Mouse (Mus musculus) midbrain, embryonic 15.5 days (tissue): ENCODE results near the gene Pkn1. TPM values are rescaled to one million over a fixed set of nuclear protein-coding genes. Genes with fewer than 3 reads are reported as not detected.

Source experiments
- ATAC-seq: fragments of 200-750 bp; cut with Nextera tagmentation; replicated peaks from 2 replicates; pipeline ENCODE4 v1.8.0; 2017; ENCODE audit warnings: moderate TSS enrichment
- H3K27ac ChIP-seq: fragments of 300-500 bp; sonication (generic); 2 replicates; pipeline ENCODE4 v1.5.1; 2015; ENCODE audit warnings: mild to moderate bottlenecking, inconsistent platforms
- H3K27me3 ChIP-seq: fragments of 300-500 bp; sonication (generic); replicated peaks from 2 replicates; pipeline ENCODE4 v1.6.1; 2015; ENCODE audit warnings: inconsistent platforms
- H3K36me3 ChIP-seq: fragments of 300-500 bp; sonication (generic); replicated peaks from 2 replicates; pipeline ENCODE4 v1.6.1; 2015; ENCODE audit warnings: inconsistent platforms
- H3K4me1 ChIP-seq: fragments of 300-500 bp; sonication (generic); 2 replicates; pipeline ENCODE4 v1.6.1; 2015; ENCODE audit warnings: inconsistent platforms
- H3K4me2 ChIP-seq: fragments of 300-500 bp; sonication (generic); 2 replicates; pipeline ENCODE4 v1.6.1; 2015; ENCODE audit warnings: inconsistent platforms, mild to moderate bottlenecking, moderate library complexity
- H3K4me3 ChIP-seq: fragments of 300-500 bp; sonication (generic); 2 replicates; pipeline ENCODE4 v1.5.1; 2015; ENCODE audit warnings: mild to moderate bottlenecking, inconsistent platforms
- H3K9ac ChIP-seq: fragments of 300-500 bp; sonication (generic); 2 replicates; pipeline ENCODE4 v1.6.1; 2015; ENCODE audit warnings: mild to moderate bottlenecking, inconsistent platforms
- H3K9me3 ChIP-seq: fragments of 300-500 bp; sonication (generic); 2 replicates; pipeline ENCODE4 v1.6.1; 2016; ENCODE audit warnings: inconsistent platforms
- WGBS: fragments of 180-500 bp; shearing (Covaris S2); methylation state at CpG from one replicate; pipeline ENCODE4 v1.1.7; 2015; ENCODE audit warnings: mixed read lengths; 5-methylcytosine and 5-hydroxymethylcytosine counted together
- polyA plus RNA-seq: library from polyadenylated mRNA; unstranded; fragments of >200 nt; fragmentation: Nextera tagmentation; extraction: Ambion mirVana; gene quantifications from 2 replicates; pipeline ENCODE4 v1.2.1, GENCODE M21; 2015

Pkn1 gene
- 31.7 and 31.9 TPM in 2 replicates for polyA plus RNA-seq

DNA sequence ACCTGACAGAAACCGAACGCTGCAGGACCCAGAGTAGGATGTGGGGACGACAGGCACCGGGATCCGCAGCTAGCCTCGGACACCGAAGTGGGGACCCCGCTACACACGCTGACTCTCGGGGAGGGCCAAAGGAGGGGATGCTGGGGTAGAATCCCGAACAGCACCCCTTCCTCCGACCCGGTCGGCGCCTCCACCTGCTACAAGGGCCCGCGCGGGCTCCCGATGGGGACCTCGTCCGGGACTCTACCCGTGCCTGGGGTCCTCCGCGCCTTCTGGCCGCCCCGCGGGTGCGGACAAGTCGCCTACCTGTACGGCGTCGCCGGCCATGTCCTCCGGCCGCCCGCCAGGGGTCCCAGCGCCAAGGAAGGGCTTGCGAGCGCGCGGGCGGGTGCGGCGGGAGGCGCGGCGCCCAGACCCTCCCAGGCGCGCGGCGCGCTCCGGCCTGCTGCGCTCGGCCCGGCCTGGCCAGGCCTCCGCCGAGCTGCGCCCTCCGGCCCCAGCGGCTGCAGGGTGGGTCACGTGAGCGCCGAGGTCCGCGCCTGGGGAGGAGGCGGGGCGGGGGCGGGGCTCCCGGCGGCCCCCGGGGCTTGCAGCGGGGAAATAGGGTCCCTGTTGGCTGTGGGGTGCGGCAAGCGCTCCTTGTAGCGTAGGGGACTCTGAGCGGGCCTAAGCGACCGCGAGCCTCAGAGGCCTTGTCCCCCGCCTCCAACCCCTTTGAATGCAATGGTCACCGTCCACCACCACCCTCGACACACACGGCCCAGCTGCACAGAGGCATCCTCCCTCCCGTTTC is at the start of gene Pkn1:
TSS of gene Pkn1 (minus strand) at position 519 of the 793 bp plus-strand sequence.
- no peaks in the 10 kb centered on the region for H3K27me3 ChIP-seq
- peak; percentile 89 for ATAC-seq
- H3K9me3 ChIP-seq: no peaks in the 10 kb centered on the region
- H3K9ac ChIP-seq: peak within 1 kb of the TSS; percentile 86
- peaks cover 33% of the 10 kb centered on the region for H3K4me1 ChIP-seq
- peak within 1 kb of the TSS; percentile 88 for H3K4me2 ChIP-seq
- under 1% methylated on average over 78 of the region's 85 CpGs for WGBS
- H3K4me3 ChIP-seq: peak within 1 kb of the TSS; percentile 92
- no peaks in the 10 kb centered on the region for H3K36me3 ChIP-seq
- peak within 1 kb of the TSS; percentile 80 for H3K27ac ChIP-seq

DNA sequence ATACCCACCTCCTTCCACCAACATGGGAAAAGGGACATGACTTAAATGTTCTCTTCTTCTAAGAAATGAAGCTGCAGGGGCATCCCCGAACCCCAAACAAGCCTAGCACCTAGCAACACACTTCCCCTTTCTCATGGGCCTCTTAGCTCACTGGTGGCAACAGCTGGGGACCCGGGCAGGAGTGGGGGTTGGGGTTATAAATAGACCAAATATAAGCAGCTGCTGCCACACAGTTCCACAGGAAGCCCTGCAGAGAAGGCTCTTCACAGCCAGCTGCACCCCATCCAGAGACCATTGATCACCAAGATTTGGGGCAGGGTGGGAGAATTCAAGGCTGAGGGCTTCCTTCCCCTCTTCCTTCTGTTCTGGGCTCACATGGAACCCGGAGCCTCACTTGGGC is 49.7 kb upstream of the Pkn1 start:
- peaks cover 3% of the 10 kb centered on the region for H3K27me3 ChIP-seq
- H3K4me2 ChIP-seq: no peak overlapping the region
- 0 out of 2 replicates have a peak, but pooled peaks have one; percentile 44 for ATAC-seq
- no peak overlapping the region for H3K9ac ChIP-seq
- H3K4me1 ChIP-seq: peaks cover 11% of the 10 kb centered on the region; the same call in 1 of the 2 replicates
- WGBS: 53% methylated on average over 3 of the region's 3 CpGs
- H3K27ac ChIP-seq: no peak overlapping the region
- no peaks in the 10 kb centered on the region for H3K36me3 ChIP-seq
- no peak overlapping the region for H3K4me3 ChIP-seq
- no peaks in the 10 kb centered on the region for H3K9me3 ChIP-seq

DNA sequence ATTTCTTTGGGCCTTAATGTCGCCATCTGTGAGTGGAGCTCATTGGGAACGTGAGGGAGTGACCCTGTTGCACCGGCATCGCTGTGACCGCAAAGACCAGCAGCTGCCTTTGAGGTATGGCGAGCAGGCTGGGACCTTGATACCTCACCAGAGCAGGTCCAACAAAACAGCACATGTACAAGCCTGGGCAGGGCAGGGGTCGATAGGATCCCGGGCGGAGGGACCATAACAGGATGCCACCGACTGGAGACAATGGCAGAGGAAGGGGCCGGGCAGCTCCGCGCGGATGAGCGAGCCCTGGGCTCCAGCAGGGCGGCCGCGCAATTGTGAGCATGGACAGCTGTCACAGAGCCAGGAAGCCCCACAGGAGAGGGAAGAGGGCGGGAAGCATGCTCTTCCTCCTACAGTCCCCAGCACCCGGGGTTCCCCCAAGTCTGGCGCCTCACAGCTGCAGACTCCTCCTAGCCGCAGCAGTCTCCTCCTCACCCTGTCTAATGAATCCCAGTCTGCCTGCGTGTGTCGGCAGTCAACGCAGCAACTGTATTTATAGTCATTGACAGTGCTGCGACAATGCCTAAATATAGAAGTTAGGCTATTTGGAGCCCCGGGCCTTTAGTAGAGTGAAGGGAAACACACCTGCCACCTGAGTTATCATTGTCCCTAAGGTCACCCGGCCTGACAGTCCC is 48.8 kb upstream of the Pkn1 start:
- Histone ChIP-seq H3K36me3 (no peaks in the 10 kb centered on the region), H3K27ac (0 out of 2 replicates have a peak overlapping the region, but pooled peaks have one; percentile 29), H3K4me2 (peak overlapping the region; percentile 74), H3K27me3 (peaks cover 6% of the 10 kb centered on the region), H3K9ac (peak overlapping the region; percentile 43), H3K4me3 (peak overlapping the region; percentile 38), H3K4me1 (peaks cover 11% of the 10 kb centered on the region; the same call in 1 of the 2 replicates), H3K9me3 (no peaks in the 10 kb centered on the region)
- WGBS: 2% methylated on average over 28 of the region's 28 CpGs
- peak; percentile 74 for ATAC-seq

DNA sequence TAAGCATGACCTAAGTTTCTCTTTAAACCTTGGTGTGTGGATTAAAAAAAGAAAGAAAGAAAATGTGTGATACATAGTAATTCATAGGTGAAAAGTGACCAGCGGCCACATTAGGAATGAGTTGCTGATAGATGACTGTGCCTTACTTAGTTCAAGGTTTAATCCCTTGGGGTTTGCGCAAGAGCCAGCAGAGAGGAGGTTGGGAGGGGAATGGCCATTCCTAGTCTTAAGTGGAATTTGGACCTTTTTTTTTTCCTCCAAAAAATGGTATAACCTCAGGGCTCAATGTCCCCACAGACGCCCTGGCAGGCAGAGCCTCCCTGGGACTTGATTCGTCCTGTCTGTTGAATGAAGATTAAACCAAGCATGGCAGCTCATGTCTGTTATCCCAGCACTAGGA is 45.1 kb upstream of the Pkn1 start:
- 76% methylated on average over 4 of the region's 4 CpGs for WGBS
- H3K4me2 ChIP-seq: no peak overlapping the region

DNA sequence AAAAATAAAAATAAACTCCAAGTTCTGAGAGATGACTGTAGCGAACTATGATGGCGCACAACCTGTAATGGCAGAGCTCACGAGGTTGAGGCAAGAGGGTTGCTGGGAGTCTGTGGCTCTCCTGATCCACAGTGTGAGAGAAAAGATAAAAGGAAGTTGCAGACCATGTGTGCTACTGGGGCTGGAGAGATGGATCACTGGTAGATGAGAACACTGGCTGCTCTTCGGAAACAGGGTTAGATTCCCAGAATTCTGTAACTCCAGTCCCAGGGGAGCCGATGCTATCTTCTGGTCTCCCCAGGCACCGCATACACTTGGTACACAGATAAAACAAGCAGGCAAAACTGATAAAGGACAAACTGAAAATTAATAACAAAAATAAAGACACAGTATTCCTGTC is 44.0 kb upstream of the Pkn1 start:
- H3K9me3 ChIP-seq: no peaks in the 10 kb centered on the region
- no peak overlapping the region for H3K4me2 ChIP-seq
- WGBS: 92% methylated on average over 6 of the region's 6 CpGs
- peaks cover 17% of the 10 kb centered on the region for H3K4me1 ChIP-seq
- ATAC-seq: no peak
- no peak overlapping the region for H3K27ac ChIP-seq
- H3K4me3 ChIP-seq: no peak overlapping the region
- no peak overlapping the region for H3K9ac ChIP-seq
- no peaks in the 10 kb centered on the region for H3K36me3 ChIP-seq
- peaks cover 40% of the 10 kb centered on the region for H3K27me3 ChIP-seq

More for the DNA sequence above, 45.1 kb upstream of the Pkn1 start:
- Histone ChIP-seq H3K4me3 (no peak overlapping the region), H3K9ac (no peak overlapping the region), H3K27me3 (peaks cover 37% of the 10 kb centered on the region), H3K4me1 (peaks cover 20% of the 10 kb centered on the region), H3K27ac (no peak overlapping the region), H3K9me3 (no peaks in the 10 kb centered on the region), H3K36me3 (no peaks in the 10 kb centered on the region)
- no peak for ATAC-seq

DNA sequence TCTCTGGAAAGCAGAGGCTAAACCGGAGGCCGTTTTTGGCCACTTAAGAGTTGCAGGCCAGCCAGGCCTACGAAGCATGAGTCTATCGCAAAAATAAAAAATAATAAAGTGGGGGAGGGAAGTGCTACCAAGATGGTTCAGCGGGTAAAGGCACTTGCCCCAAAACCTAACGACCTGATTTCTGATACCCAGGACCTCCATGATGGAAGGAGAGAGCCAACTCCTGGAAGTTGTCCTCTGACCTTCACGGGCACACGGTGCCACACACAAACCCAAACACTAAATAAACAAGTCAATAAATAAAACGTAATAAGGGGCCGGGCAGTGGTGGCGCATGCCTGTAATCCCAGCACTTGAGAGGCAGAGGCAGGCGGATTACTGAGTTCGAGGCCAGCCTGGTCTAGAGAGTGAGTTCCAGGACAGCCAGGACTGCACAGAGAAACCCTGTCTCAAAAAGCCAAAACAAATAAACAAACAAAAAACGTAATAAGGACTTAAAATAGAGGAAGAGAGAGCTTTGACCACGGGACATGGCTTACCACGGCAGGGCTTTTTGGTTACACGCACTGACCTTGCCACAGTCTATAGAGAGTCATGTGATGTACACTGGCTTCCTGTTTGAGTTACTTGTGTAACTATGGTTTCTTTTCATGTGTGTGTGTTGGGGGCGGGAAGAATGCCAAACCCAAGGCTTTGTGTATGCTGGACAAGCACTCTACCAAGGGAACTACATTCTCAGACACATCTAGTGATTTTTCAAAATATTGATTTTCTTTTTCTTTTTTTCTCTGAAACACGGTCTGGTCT is 43.1 kb upstream of the Pkn1 start:
- no peak overlapping the region; the same call in 1 of the 2 replicates for H3K4me2 ChIP-seq
- H3K4me1 ChIP-seq: peaks cover 10% of the 10 kb centered on the region
- H3K27ac ChIP-seq: no peak overlapping the region
- 74% methylated on average over 19 of the region's 19 CpGs for WGBS
- ATAC-seq: no peak
- H3K27me3 ChIP-seq: peaks cover 40% of the 10 kb centered on the region
- H3K9ac ChIP-seq: no peak overlapping the region
- no peaks in the 10 kb centered on the region for H3K9me3 ChIP-seq
- H3K36me3 ChIP-seq: no peaks in the 10 kb centered on the region
- no peak overlapping the region for H3K4me3 ChIP-seq

DNA sequence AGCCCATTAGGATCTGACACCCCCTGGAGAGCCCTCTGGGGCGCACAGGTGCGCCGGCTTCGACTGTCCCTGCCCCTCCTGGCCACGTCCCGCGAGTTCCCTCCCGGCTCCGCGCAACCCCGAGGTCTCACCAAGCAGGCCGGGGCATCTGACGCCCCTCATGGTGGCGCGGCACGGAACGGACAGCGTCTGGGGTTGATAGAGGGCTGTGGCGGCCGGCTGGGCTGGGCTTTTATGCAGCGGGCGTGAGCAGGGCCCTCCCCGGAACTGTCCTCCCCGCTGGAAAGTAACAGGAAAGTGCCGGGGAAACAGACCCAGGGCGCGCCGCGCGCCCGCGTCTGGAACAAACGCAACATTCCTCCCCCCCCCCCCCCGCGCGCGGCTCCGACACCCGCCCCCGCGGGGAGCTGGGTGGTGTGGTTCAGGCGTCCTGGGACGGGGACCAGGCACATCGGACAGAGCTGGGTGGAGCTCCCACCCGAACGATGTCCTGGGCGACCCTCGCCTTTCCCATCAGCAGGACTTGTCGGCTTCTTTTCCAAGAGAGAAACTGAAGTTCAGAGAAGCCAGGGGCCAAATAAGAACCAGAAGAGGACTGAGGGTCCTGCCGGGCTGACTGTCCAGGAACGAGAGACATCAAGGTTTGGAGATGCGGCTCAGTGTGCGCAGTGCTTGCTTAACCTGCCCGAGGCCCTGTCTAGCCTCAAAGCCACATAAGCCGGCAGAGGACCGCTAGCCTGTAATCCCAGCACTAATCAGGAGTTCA is 42.2 kb upstream of the Pkn1 start, which contains the start of gene Adgre5:
TSS of gene Adgre5 (minus strand) at position 351 of the 766 bp plus-strand sequence.
- H3K27me3 ChIP-seq: peaks cover 40% of the 10 kb centered on the region
- H3K27ac ChIP-seq: no peak within 1 kb of the TSS
- H3K4me3 ChIP-seq: peak within 1 kb of the TSS; percentile 40
- WGBS: 1% methylated on average over 53 of the region's 56 CpGs
- H3K4me2 ChIP-seq: peak within 1 kb of the TSS; percentile 90
- peaks cover 10% of the 10 kb centered on the region for H3K4me1 ChIP-seq
- H3K9me3 ChIP-seq: no peaks in the 10 kb centered on the region
- H3K9ac ChIP-seq: peak within 1 kb of the TSS; percentile 31
- no peak for ATAC-seq
- H3K36me3 ChIP-seq: no peaks in the 10 kb centered on the region

DNA sequence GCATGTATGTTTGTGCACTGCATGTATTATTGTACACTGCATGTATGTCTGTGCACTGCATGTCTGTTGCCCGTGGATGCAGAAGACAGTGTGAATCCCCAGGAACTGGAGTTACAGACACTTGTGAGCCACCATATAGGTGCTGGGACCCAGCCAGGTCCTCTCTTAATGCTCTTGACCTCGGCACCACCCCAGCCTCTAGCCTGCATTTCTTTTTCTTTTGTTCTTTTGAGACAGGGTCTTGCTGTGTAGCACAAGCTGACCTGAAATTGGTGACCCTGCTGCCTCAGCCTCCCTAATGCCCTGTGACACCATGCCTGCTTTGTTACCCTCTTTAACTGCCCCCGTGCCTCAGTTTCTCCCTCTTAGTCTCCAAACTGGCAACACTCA is 41.6 kb upstream of the Pkn1 start:
- WGBS: 21% methylated on average over 3 of the region's 3 CpGs
- no peak for ATAC-seq
- peaks cover 40% of the 10 kb centered on the region for H3K27me3 ChIP-seq

DNA sequence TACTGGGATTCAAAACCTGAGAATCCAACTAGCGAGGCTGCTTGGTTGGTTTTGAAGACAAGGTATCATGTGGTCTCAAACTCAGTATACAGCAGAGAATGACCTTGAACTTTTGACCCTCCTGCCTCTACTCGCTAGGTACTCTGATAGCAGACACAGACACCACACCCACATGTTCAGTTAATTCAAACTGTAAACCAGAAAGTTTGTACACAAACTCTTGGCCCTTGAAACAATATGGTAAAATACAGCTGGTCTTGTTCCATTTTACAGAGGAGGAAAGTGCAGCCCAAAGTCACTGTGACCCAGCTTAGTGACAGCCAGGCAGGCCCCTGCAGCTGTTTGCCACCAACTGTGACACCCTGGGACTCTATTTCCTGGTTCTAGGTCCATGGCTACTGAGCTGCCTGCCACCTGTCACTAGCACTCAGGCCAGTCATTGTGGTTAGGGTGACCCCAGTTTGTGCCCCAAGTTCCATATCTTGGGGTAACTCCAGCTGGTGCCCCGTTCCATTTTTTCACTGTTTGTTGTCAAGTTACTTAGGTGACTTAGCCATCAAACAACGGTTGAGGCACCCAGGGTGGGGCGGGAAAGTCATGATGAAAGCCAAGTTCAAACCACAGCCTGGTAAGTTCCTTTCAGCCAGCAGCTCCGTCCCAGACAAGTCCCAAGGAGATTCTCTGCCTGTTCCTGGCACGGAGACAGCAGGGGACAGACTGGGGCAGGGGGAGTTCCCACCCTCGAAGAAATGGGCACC is 40.9 kb upstream of the Pkn1 start:
- Histone ChIP-seq H3K4me1 (peaks cover 10% of the 10 kb centered on the region), H3K9me3 (no peaks in the 10 kb centered on the region), H3K4me3 (peak overlapping the region; percentile 40; the same call in 1 of the 2 replicates), H3K27ac (no peak overlapping the region), H3K4me2 (peak overlapping the region; percentile 90), H3K36me3 (no peaks in the 10 kb centered on the region), H3K9ac (no peak overlapping the region), H3K27me3 (peaks cover 38% of the 10 kb centered on the region)
- no peak for ATAC-seq
- 46% methylated on average over 8 of the region's 8 CpGs for WGBS

More for the DNA sequence above, 41.6 kb upstream of the Pkn1 start:
- H3K9me3 ChIP-seq: no peaks in the 10 kb centered on the region
- H3K4me3 ChIP-seq: peak overlapping the region; percentile 40
- peaks cover 10% of the 10 kb centered on the region for H3K4me1 ChIP-seq
- peak overlapping the region; percentile 90 for H3K4me2 ChIP-seq
- no peak overlapping the region for H3K27ac ChIP-seq
- H3K36me3 ChIP-seq: no peaks in the 10 kb centered on the region
- peak overlapping the region; percentile 31 for H3K9ac ChIP-seq

DNA sequence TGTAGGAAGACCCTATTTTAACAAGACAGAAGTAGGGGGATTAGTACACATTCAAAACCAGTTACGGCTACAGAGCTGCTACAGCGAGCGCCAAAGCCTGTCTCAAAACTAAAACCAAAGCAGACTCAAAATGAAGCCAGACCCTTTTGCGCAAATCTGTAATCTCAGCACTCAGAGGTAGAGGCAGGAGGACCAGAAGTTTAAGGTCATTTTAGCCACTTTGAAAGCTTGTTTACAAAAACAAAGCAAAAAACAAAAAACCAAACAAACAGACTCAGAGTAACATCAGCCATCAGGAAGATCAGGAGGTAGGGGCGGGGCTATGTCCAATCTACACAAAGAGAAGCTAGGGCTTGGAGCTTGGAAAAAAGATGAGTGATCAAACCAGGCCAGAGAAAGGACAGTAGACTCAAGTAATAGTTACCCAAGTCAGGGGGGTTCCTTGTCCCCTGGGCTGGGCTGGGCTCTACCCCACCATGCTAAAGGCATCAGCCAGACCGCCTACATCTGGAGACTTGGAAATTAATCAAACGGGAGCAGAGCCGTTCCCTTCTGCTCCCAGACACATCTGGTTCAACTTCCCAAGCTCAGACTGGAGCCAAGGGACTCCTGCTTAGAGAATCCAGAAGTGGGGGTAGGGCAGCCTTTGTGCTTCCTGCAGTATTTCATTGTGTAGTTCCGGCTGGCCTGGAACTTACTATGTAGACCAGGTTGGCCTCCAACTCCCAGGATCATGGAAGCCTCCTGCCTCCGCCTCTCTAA is 40.2 kb upstream of the Pkn1 start:
- H3K27me3 ChIP-seq: peaks cover 37% of the 10 kb centered on the region
- no peak for ATAC-seq
- H3K27ac ChIP-seq: no peak overlapping the region
- no peaks in the 10 kb centered on the region for H3K36me3 ChIP-seq
- H3K9ac ChIP-seq: no peak overlapping the region
- 78% methylated on average over 10 of the region's 10 CpGs for WGBS
- H3K9me3 ChIP-seq: no peaks in the 10 kb centered on the region
- peaks cover 10% of the 10 kb centered on the region for H3K4me1 ChIP-seq
- H3K4me3 ChIP-seq: no peak overlapping the region
- no peak overlapping the region for H3K4me2 ChIP-seq
